Mouse (Mus musculus) limb, embryonic 14.5 days (tissue): ENCODE measurements around the gene Snhg11. TPM values are rescaled to one million over a fixed set of nuclear protein-coding genes. Genes with fewer than 3 reads are reported as not detected.
"Not testable (repeated sequence)": the region's sequence is repeated elsewhere in the genome, so short reads cannot be mapped to it uniquely, and the experiment has no call there.

Experiments
- ATAC-seq: fragments of 200-750 bp; cut with Nextera tagmentation; 2 replicates; pipeline ENCODE4 v1.8.0; 2017; ENCODE audit warnings: low read depth, moderate number of reproducible peaks, moderate TSS enrichment; ENCODE audit not compliant: low FRiP score
- DNase-seq: peaks from one replicate; pipeline ENCODE4 v3.0.0-alpha.2; 2015; ENCODE audit warnings: low spot score
- H3K27ac ChIP-seq: fragments of 300-500 bp; sonication (generic); replicated peaks from 2 replicates; pipeline ENCODE4 v1.5.1; 2014; ENCODE audit warnings: low read depth, mild to moderate bottlenecking, low read length, moderate library complexity, mixed read lengths
- H3K27me3 ChIP-seq: fragments of 300-500 bp; sonication (generic); 2 replicates; pipeline ENCODE4 v1.6.1; 2014; ENCODE audit warnings: low read length, mixed read lengths; ENCODE audit not compliant: control insufficient read depth, insufficient read depth
- H3K36me3 ChIP-seq: fragments of 300-500 bp; sonication (generic); 2 replicates; pipeline ENCODE4 v1.6.1; 2014; ENCODE audit warnings: mild to moderate bottlenecking, low read length, moderate library complexity, mixed read lengths; ENCODE audit not compliant: control insufficient read depth, insufficient read depth
- H3K4me1 ChIP-seq: fragments of 300-500 bp; sonication (generic); 2 replicates; pipeline ENCODE4 v1.6.1; 2014; ENCODE audit warnings: antibody characterized with exemption, low read length, mixed read lengths; ENCODE audit not compliant: control insufficient read depth, insufficient read depth
- H3K4me2 ChIP-seq: fragments of 300-500 bp; sonication (generic); replicated peaks from 2 replicates; pipeline ENCODE4 v1.6.1; 2014; ENCODE audit warnings: low read depth, mild to moderate bottlenecking, low read length, moderate library complexity; ENCODE audit not compliant: severe bottlenecking
- H3K4me3 ChIP-seq: fragments of 300-500 bp; sonication (generic); replicated peaks from 2 replicates; pipeline ENCODE4 v1.5.1; 2014; ENCODE audit warnings: low read length
- H3K9ac ChIP-seq: fragments of 300-500 bp; sonication (generic); 2 replicates; pipeline ENCODE4 v1.6.1; 2014; ENCODE audit warnings: mild to moderate bottlenecking, low read depth, low read length, moderate library complexity; ENCODE audit not compliant: severe bottlenecking
- H3K9me3 ChIP-seq: fragments of 300-500 bp; sonication (generic); 2 replicates; pipeline ENCODE4 v1.6.1; 2016; ENCODE audit warnings: low read length; ENCODE audit not compliant: control insufficient read depth
- POLR2A ChIP-seq: fragments of 200-500 bp; IDR thresholded peaks from 2 replicates; pipeline ENCODE4 v1.8.0; 2012; ENCODE audit warnings: inconsistent platforms, mild to moderate bottlenecking, moderate library complexity, borderline replicate concordance; ENCODE audit not compliant: insufficient read depth, insufficient read length; ENCODE audit errors: extremely low read depth
- WGBS: fragments of 180-500 bp; shearing (Covaris S2); extraction: QIAGEN DNeasy Blood & Tissue Kit; methylation state at CpG from one replicate; pipeline ENCODE4 v1.1.7; 2014; 5-methylcytosine and 5-hydroxymethylcytosine counted together
- polyA plus RNA-seq, 2 experiments: library from polyadenylated mRNA; depleted of rRNA in 1 of 2; stranded (reverse) in 1 of 2; unstranded in 1 of 2; fragments of >200 nt; fragmentation: Nextera tagmentation in 1 of 2; extraction: Ambion mirVana in 1 of 2; gene quantifications; 2 replicates each; pipeline versions ENCODE4 v1.2.1 to v1.2.3; 2012 to 2014

Snhg11 gene
- polyA plus RNA-seq, 2 experiments, result 2.8 to 10.8 TPM

- peak; percentile 87 for DNase-seq
- 42% methylated on average over 13 of the region's 13 CpGs for WGBS
- no peak; the same call in 1 of the 2 replicates for ATAC-seq
These were observed 4.1 kb downstream of the Snhg11 start for GRCm38 (mm10) chr2:158379354-158380078.

GRCm38 (mm10) chr2:158386072-158386471 lies 10.6 kb downstream of the Snhg11 start:
- WGBS, result 44% methylated on average over 8 of the region's 8 CpGs
- no peak for ATAC-seq
- H3K4me1 ChIP-seq, result no peaks in the 10 kb centered on the region
- H3K4me3 ChIP-seq, result no peak overlapping the region
- H3K4me2 ChIP-seq, result no peak overlapping the region
- TF ChIP-seq POLR2A, result no peak
- H3K27ac ChIP-seq, result no peak overlapping the region
- H3K27me3 ChIP-seq, result no peaks in the 10 kb centered on the region
- no peaks in the 10 kb centered on the region for H3K9me3 ChIP-seq
- no peaks in the 10 kb centered on the region for H3K36me3 ChIP-seq
- no peak overlapping the region for H3K9ac ChIP-seq
- DNase-seq, result no peak

More at GRCm38 (mm10) chr2:158379354-158380078, 4.1 kb downstream of the Snhg11 start:
- Histone ChIP-seq H3K4me1 (no peaks in the 10 kb centered on the region), H3K4me3 (no peak overlapping the region), H3K9me3 (no peaks in the 10 kb centered on the region), H3K36me3 (no peaks in the 10 kb centered on the region), H3K27me3 (peaks cover 18% of the 10 kb centered on the region), H3K4me2 (no peak overlapping the region), H3K27ac (no peak overlapping the region), H3K9ac (no peak overlapping the region)
- no peak for TF ChIP-seq POLR2A

GRCm38 (mm10) chr2:158389421-158389820 lies 14.0 kb downstream of the Snhg11 start:
- Histone ChIP-seq H3K27ac (no peak overlapping the region), H3K4me2 (no peak overlapping the region), H3K9me3 (no peaks in the 10 kb centered on the region), H3K4me1 (no peaks in the 10 kb centered on the region), H3K4me3 (no peak overlapping the region), H3K9ac (no peak overlapping the region), H3K27me3 (no peaks in the 10 kb centered on the region), H3K36me3 (no peaks in the 10 kb centered on the region)
- 68% methylated on average over 7 of the region's 7 CpGs for WGBS
- TF ChIP-seq POLR2A, result no peak
- ATAC-seq (no peak), DNase-seq (no peak)

GRCm38 (mm10) chr2:158396369-158396768 lies 20.9 kb downstream of the Snhg11 start:
- H3K27ac ChIP-seq, result no peak overlapping the region
- H3K4me2 ChIP-seq, result no peak overlapping the region
- ATAC-seq, result no peak
- no peak for DNase-seq
- H3K4me1 ChIP-seq, result no peaks in the 10 kb centered on the region
- H3K9me3 ChIP-seq, result no peaks in the 10 kb centered on the region
- no peaks in the 10 kb centered on the region for H3K27me3 ChIP-seq
- H3K4me3 ChIP-seq, result no peak overlapping the region
- no peak overlapping the region for H3K9ac ChIP-seq
- 93% methylated on average over 6 of the region's 6 CpGs for WGBS
- TF ChIP-seq POLR2A, result no peak
- no peaks in the 10 kb centered on the region for H3K36me3 ChIP-seq

- not testable (repeated sequence) for H3K27me3 ChIP-seq, H3K9ac ChIP-seq, ATAC-seq, H3K27ac ChIP-seq, H3K9me3 ChIP-seq, DNase-seq, H3K36me3 ChIP-seq, H3K4me3 ChIP-seq, H3K4me1 ChIP-seq, H3K4me2 ChIP-seq
- whole genome bisulfite sequencing, result 61% methylated on average over 13 of the region's 13 CpGs
These were observed 21.7 kb downstream of the Snhg11 start for GRCm38 (mm10) chr2:158397140-158397539.
